Mouse (Mus musculus): ENCODE data around the gene C2cd5.

GRCm38 (mm10) chr6:142964076-142964530 lies 135.8 kb downstream of the C2cd5 start, which contains the start of gene St8sia1:
- TF ChIP-seq CTCF (IDR thresholded peaks at IDR 0.05; ENCODE audit: low read depth) (no peak), EP300 (IDR thresholded peaks at IDR 0.05; ENCODE audit: low read depth) (no peak)

Data from liver, postnatal 0 days (tissue).